8 mouse cellular contexts compared by ENCODE assay signal in genomic region chr13:48968750-48969088, GRCm38 (mm10). TPM values are rescaled to one million over a fixed set of nuclear protein-coding genes. Genes with fewer than 3 reads are reported as not detected.
A peak's percentile ranks its signal among the peaks of the same experiment; 100 is the strongest.
DNase-seq lines count a peak whose midpoint lies in the region; ATAC-seq and TF ChIP-seq lines count a peak whose summit lies in the region.

No protein-coding gene starts in this region.

- ATAC-seq in kidney, postnatal 0 days (replicated peaks; ENCODE audit: low FRiP score, low read depth), result no peak
- ATAC-seq in embryonic facial prominence, embryonic 11.5 days (replicated peaks; ENCODE audit: insufficient number of reproducible peaks, low FRiP score, low TSS enrichment, low read depth), result no peak
- ATAC-seq in intestine, embryonic 15.5 days, result no peak

- H3K4me2 ChIP-seq in kidney, postnatal 0 days (ENCODE audit: low read length), result peak overlapping the region; percentile 81
- H3K4me2 ChIP-seq in embryonic facial prominence, embryonic 11.5 days (ENCODE audit: low read depth, low read length), result peak overlapping the region; percentile 97
- H3K4me2 ChIP-seq in intestine, embryonic 15.5 days (replicated peaks), result peak overlapping the region; percentile 79
- H3K4me2 ChIP-seq in myocyte (ENCODE audit: low read depth), result peak overlapping the region; percentile 83

- H3K79me2 ChIP-seq in myocyte (ENCODE audit: control insufficient read depth, insufficient read depth), result peaks cover 53% of the 10 kb centered on the region

- 0 out of 2 replicates have a peak, but pooled peaks cover 3% of the 10 kb centered on the region for H3K36me3 ChIP-seq in kidney, postnatal 0 days (ENCODE audit: insufficient read depth, low read length)
- H3K36me3 ChIP-seq in embryonic facial prominence, embryonic 11.5 days (replicated peaks; ENCODE audit: control insufficient read depth, insufficient read depth, low read depth, low read length), result no peaks in the 10 kb centered on the region
- no peaks in the 10 kb centered on the region for H3K36me3 ChIP-seq in intestine, embryonic 15.5 days
- peaks cover 8% of the 10 kb centered on the region for H3K36me3 ChIP-seq in myocyte (ENCODE audit: control insufficient read depth, insufficient read depth)

- H3K9ac ChIP-seq in kidney, postnatal 0 days (ENCODE audit: low read depth, low read length), result peak overlapping the region; percentile 98
- peak overlapping the region; percentile 97 for H3K9ac ChIP-seq in embryonic facial prominence, embryonic 11.5 days (replicated peaks; ENCODE audit: low read length)
- peak overlapping the region; percentile 98 for H3K9ac ChIP-seq in intestine, embryonic 15.5 days

- peak overlapping the region; percentile 87 for H3K4me3 ChIP-seq in kidney, postnatal 0 days (replicated peaks; ENCODE audit: low read depth, low read length)
- H3K4me3 ChIP-seq in embryonic facial prominence, embryonic 11.5 days (ENCODE audit: low read depth, low read length), result peak overlapping the region; percentile 91
- peak overlapping the region; percentile 98 for H3K4me3 ChIP-seq in intestine, embryonic 15.5 days (replicated peaks)
- peak overlapping the region; percentile 97 for H3K4me3 ChIP-seq in myocyte

- TF ChIP-seq CTCF in kidney, postnatal 0 days (IDR thresholded peaks at IDR 0.05; ENCODE audit: low read depth), result no peak

- no peak for TF ChIP-seq POLR2A in myocyte (IDR thresholded peaks at IDR 0.05; ENCODE audit: insufficient read length, low read depth)

- DNase-seq in kidney, postnatal 0 days (ENCODE audit: low spot score), result no peak
- DNase-seq in kidney, postnatal 36 days, result no peak
- DNase-seq in embryonic facial prominence, embryonic 11.5 days (ENCODE audit: low spot score), result no peak
- no peak for DNase-seq in layer of hippocampus, postnatal 10 days (ENCODE audit: low spot score in 2 of 2)
- no peak for DNase-seq in ovary, adult 18-20 months (ENCODE audit: low spot score)
- no peak for DNase-seq in urinary bladder, postnatal 36 days (ENCODE audit: low spot score in 2 of 2)

- H3K9me3 ChIP-seq in kidney, postnatal 0 days (replicated peaks; ENCODE audit: low read length), result no peaks in the 10 kb centered on the region
- no peaks in the 10 kb centered on the region for H3K9me3 ChIP-seq in embryonic facial prominence, embryonic 11.5 days (replicated peaks; ENCODE audit: control insufficient read depth, low read length)
- no peaks in the 10 kb centered on the region for H3K9me3 ChIP-seq in intestine, embryonic 15.5 days

- peak overlapping the region; percentile 99 for H3K27ac ChIP-seq in kidney, postnatal 0 days
- peak overlapping the region; percentile 90 for H3K27ac ChIP-seq in embryonic facial prominence, embryonic 11.5 days (replicated peaks; ENCODE audit: low read depth, low read length)
- peak overlapping the region; percentile 97 for H3K27ac ChIP-seq in intestine, embryonic 15.5 days

- H3ac ChIP-seq in myocyte (ENCODE audit: control insufficient read depth, insufficient read length), result peak overlapping the region; percentile 80

- WGBS in kidney, postnatal 0 days, result 6% methylated on average over 7 of the region's 7 CpGs
- WGBS in embryonic facial prominence, embryonic 11.5 days, result 14% methylated on average over 7 of the region's 7 CpGs
- WGBS in intestine, embryonic 15.5 days, result 11% methylated on average over 7 of the region's 7 CpGs

- no peaks in the 10 kb centered on the region for H3K27me3 ChIP-seq in kidney, postnatal 0 days (ENCODE audit: insufficient read depth, low read length)
- no peaks in the 10 kb centered on the region for H3K27me3 ChIP-seq in embryonic facial prominence, embryonic 11.5 days (ENCODE audit: control insufficient read depth, insufficient read depth, low read length)
- no peaks in the 10 kb centered on the region for H3K27me3 ChIP-seq in intestine, embryonic 15.5 days (replicated peaks)
- no peaks in the 10 kb centered on the region for H3K27me3 ChIP-seq in myocyte (ENCODE audit: control insufficient read depth, insufficient read depth, insufficient read length)

- H3K4me1 ChIP-seq in kidney, postnatal 0 days (replicated peaks; ENCODE audit: insufficient read depth, low read length), result peaks cover 22% of the 10 kb centered on the region
- H3K4me1 ChIP-seq in embryonic facial prominence, embryonic 11.5 days (ENCODE audit: control insufficient read depth, insufficient read depth, low read length), result peaks cover 6% of the 10 kb centered on the region; the same call in 1 of the 2 replicates
- H3K4me1 ChIP-seq in intestine, embryonic 15.5 days (replicated peaks), result peaks cover 22% of the 10 kb centered on the region

TF ChIP-seq in myocyte, 11 proteins besides CTCF, POLR2A, EP300 and RAD21:
- no peak for TF ChIP-seq CEBPB (IDR thresholded peaks at IDR 0.05; ENCODE audit: insufficient read depth, poor library complexity, severe bottlenecking)
- TF ChIP-seq SRF (IDR thresholded peaks at IDR 0.05; ENCODE audit: control insufficient read depth, insufficient read length, low read depth), result no peak
- TF ChIP-seq POLR2AphosphoS2 (IDR thresholded peaks at IDR 0.05; ENCODE audit: insufficient read length, low read depth), result no peak
- no peak for TF ChIP-seq E2F4 (IDR thresholded peaks at IDR 0.05; ENCODE audit: insufficient read depth)
- no peak for TF ChIP-seq TCF12 (IDR thresholded peaks at IDR 0.05; ENCODE audit: insufficient read depth, poor library complexity, severe bottlenecking)
- TF ChIP-seq REST (IDR thresholded peaks at IDR 0.05; ENCODE audit: insufficient read depth, insufficient read length), result no peak
- TF ChIP-seq USF1 (IDR thresholded peaks at IDR 0.05; ENCODE audit: low read depth), result no peak
- TF ChIP-seq MYOD1 (IDR thresholded peaks at IDR 0.05; ENCODE audit: control insufficient read depth in 1 of 3, insufficient read length in 2 of 3, low read depth in 2 of 3), result no peak
- no peak for TF ChIP-seq MYOG (IDR thresholded peaks at IDR 0.05; ENCODE audit: control insufficient read depth in 1 of 3, insufficient read depth in 1 of 3, insufficient read length in 2 of 3, low read depth in 2 of 3)
- no peak for TF ChIP-seq TCF3 (IDR thresholded peaks at IDR 0.05; ENCODE audit: insufficient read length, low read depth)
- no peak for TF ChIP-seq MAX (IDR thresholded peaks at IDR 0.05; ENCODE audit: low read depth)

RNA-seq across cellular contexts. Expression of gene Fam120a, which starts 0.9 kb away (rescaled TPM):
- 26.6 and 28.6 TPM in 2 replicates for polyA plus RNA-seq in kidney, postnatal 0 days (2015; fragmentation: Nextera tagmentation; extraction: Ambion mirVana)
- polyA plus RNA-seq in embryonic facial prominence, embryonic 11.5 days (2014; fragmentation: Nextera tagmentation; extraction: Ambion mirVana), result 22.1 and 24.3 TPM in 2 replicates
- 30.5 and 30.7 TPM in 2 replicates for polyA plus RNA-seq in intestine, embryonic 15.5 days (2015; fragmentation: Nextera tagmentation; extraction: Ambion mirVana)
- 76.9 TPM for polyA plus RNA-seq in myocyte (2012; fragmentation: generic; extraction: Trizol)
- total RNA-seq in layer of hippocampus, postnatal 10 days (2021), result 10 to 100 TPM; 90.3 to 92.9 TPM
